8 mouse cellular contexts compared by ENCODE assay signal in genomic region chr7:58399145-58399604, GRCm38 (mm10).
DNase-seq lines count a peak whose midpoint lies in the region; ATAC-seq lines count a peak whose summit lies in the region.

No protein-coding gene starts in this region.

- peak; percentile 95 for DNase-seq in adrenal gland, postnatal 10 days
- peak; percentile 94 for DNase-seq in embryo, embryonic 9.5 days (ENCODE audit: extremely low spot score)
- peak; percentile 86 to 87 for DNase-seq in gastrocnemius, postnatal 36 days
- peak; percentile 97 for DNase-seq in intestine, embryonic 14.5 days (ENCODE audit: low spot score)
- DNase-seq in left cerebral cortex, postnatal 10 days (ENCODE audit: extremely low spot score in 1 of 2, low spot score in 2 of 2) = peak; percentile 94
- DNase-seq in right cerebral cortex, postnatal 10 days (ENCODE audit: low spot score in 2 of 2) = peak; percentile 96
- DNase-seq in urinary bladder, postnatal 14 days (ENCODE audit: low spot score) = peak; percentile 92

- H3K4me2 ChIP-seq in intestine, embryonic 14.5 days (ENCODE audit: low read length) = peak overlapping the region; percentile 49

- no peaks in the 10 kb centered on the region for H3K36me3 ChIP-seq in intestine, embryonic 14.5 days (ENCODE audit: control insufficient read depth, insufficient read depth, low read length)

- H3K4me1 ChIP-seq in intestine, embryonic 14.5 days (replicated peaks; ENCODE audit: control insufficient read depth, insufficient read depth, low read length) = peaks cover 7% of the 10 kb centered on the region; the same call in 1 of the 2 replicates

- peak; percentile 99 for ATAC-seq in intestine, embryonic 14.5 days (replicated peaks; ENCODE audit: low FRiP score, low TSS enrichment, low read depth)
- peak; percentile 85 for ATAC-seq in megakaryocyte progenitor cell, adult 5-6 weeks (replicated peaks; ENCODE audit: poor library complexity)

- H3K4me3 ChIP-seq in intestine, embryonic 14.5 days (ENCODE audit: low read depth, low read length) = peak overlapping the region; percentile 64

- H3K27ac ChIP-seq in intestine, embryonic 14.5 days (ENCODE audit: low read depth) = peak overlapping the region; percentile 92

- no peaks in the 10 kb centered on the region for H3K27me3 ChIP-seq in intestine, embryonic 14.5 days (replicated peaks; ENCODE audit: control insufficient read depth, insufficient read depth, low read length)

- WGBS in intestine, embryonic 14.5 days = under 1% methylated on average over 21 of the region's 21 CpGs

- H3K9me3 ChIP-seq in intestine, embryonic 14.5 days (ENCODE audit: control insufficient read depth, low read length) = no peaks in the 10 kb centered on the region

- intact Hi-C loops in gastrocnemius, postnatal 36 days (cut with DNase I) = no loop called here
- intact Hi-C loops in left cerebral cortex, postnatal 10 days (cut with DNase I) = loop anchor here (10.0 kb wide), 1 partner anchor 884 kb away; the partner anchor contains the start of gene Gabra5

- H3K9ac ChIP-seq in intestine, embryonic 14.5 days (ENCODE audit: low read length) = peak overlapping the region; percentile 66

Comparison
In these comparisons a context has a peak if more than half of its experiments do, and no peak if none do; other contexts are left out.
1. Peak in every context shown above with its lines: DNase-seq, ATAC-seq, H3K4me3 ChIP-seq and H3K27ac ChIP-seq.